In the genomic region with DNA sequence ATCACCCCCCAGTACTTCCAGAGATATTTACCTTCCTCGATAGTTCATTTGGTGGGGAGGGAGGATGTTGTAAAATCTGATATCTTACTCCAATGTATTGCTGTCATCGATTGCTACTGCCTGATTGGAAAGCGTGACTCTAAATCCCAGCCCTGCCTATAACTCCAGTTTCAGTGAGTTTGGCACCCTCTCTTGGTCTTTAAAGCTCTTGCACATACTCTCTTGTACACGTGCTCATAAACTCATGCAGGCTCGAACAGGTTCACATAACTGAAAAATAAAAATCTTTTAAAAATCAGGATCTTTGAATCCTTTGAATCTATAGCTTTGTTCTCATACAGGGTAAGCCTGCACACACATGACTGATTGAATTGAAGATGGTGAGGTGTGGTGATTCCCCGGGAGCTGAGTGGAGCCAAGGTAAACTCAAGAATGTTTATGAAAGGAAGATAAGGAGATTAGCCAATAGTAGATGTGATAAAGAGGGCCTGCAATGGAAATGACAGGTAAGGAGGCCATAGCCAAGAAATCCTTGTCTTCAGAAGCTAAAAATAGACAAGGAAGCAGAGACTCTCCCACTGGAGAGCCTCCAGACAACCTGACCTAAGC, we compare ENCODE assay signal across 33 mouse cellular contexts. TPM values are rescaled to one million over a fixed set of nuclear protein-coding genes. Genes with fewer than 3 reads are reported as not detected.
DNase-seq lines count a peak whose midpoint lies in the region; ATAC-seq and TF ChIP-seq lines count a peak whose summit lies in the region.
"Had no signal": no experiment of that assay in that cellular context is flagged by ENCODE, and none has a peak within 500 bp of the region (broad histone marks: within the 10 kb centered on the region; RNA-seq: fewer than 3 reads in every experiment).

No protein-coding gene starts in this region.

- ATAC-seq in limb, embryonic 14.5 days (ENCODE audit: low FRiP score, low read depth): no peak
- peak; percentile 89 for ATAC-seq in intestine, embryonic 15.5 days
- ATAC-seq in stomach, embryonic 16.5 days (ENCODE audit: insufficient read depth, low FRiP score): peak; percentile 62
- no peak for ATAC-seq in inflammation-experienced regulatory T-cells, adult 6 months
- ATAC-seq: CD4-positive, CD25-positive, alpha-beta regulatory T cell, adult 4 months; hindbrain, embryonic 16.5 days; midbrain, embryonic 13.5 days had no signal

- DNase-seq in limb, embryonic 14.5 days (ENCODE audit: low spot score): peak; percentile 5
- DNase-seq in limb, embryonic 10.5 days (ENCODE audit: low spot score): no peak
- peak; percentile 37 for DNase-seq in NIH3T3 (ENCODE audit: low read depth)
- DNase-seq in lung, postnatal 25 days (ENCODE audit: low spot score): no peak
- DNase-seq: adrenal gland, postnatal 14 days; cerebellum, adult 11-12 months; cerebellum, adult 9-11 months; embryo, embryonic 11 days; gastrocnemius, postnatal 14 days; heart, postnatal 14 days; kidney, adult 2 months; kidney, postnatal 36 days; left cerebral cortex, postnatal 4 days; liver; lung, postnatal 4 days; spleen, adult 18-20 months; thymus, postnatal 25 days had no signal

- no peaks in the 10 kb centered on the region for H3K4me1 ChIP-seq in limb, embryonic 14.5 days (ENCODE audit: control insufficient read depth, insufficient read depth, low read length)
- no peaks in the 10 kb centered on the region for H3K4me1 ChIP-seq in limb, embryonic 10.5 days
- no peaks in the 10 kb centered on the region for H3K4me1 ChIP-seq in intestine, embryonic 15.5 days (replicated peaks)
- H3K4me1 ChIP-seq in stomach, embryonic 16.5 days (ENCODE audit: control insufficient read depth, insufficient read depth, low read length): no peaks in the 10 kb centered on the region
- H3K4me1 ChIP-seq: embryonic facial prominence, embryonic 13.5 days; hindbrain, embryonic 10.5 days; liver, embryonic 15.5 days; lung, embryonic 15.5 days; megakaryocyte, embryonic 14.5 days; midbrain, embryonic 13.5 days; neural tube, embryonic 15.5 days had no signal

- no peak overlapping the region for H3K27ac ChIP-seq in limb, embryonic 14.5 days (replicated peaks; ENCODE audit: low read depth, low read length)
- no peak overlapping the region for H3K27ac ChIP-seq in limb, embryonic 10.5 days
- no peak overlapping the region for H3K27ac ChIP-seq in intestine, embryonic 15.5 days
- H3K27ac ChIP-seq in stomach, embryonic 16.5 days (ENCODE audit: low read length): no peak overlapping the region; the same call in 1 of the 2 replicates
- H3K27ac ChIP-seq: embryonic facial prominence, embryonic 13.5 days; hindbrain, embryonic 10.5 days; liver, embryonic 15.5 days; lung, embryonic 15.5 days; midbrain, embryonic 13.5 days; neural tube, embryonic 15.5 days had no signal

- WGBS in limb, embryonic 14.5 days: 70% methylated on average over 6 of the region's 6 CpGs
- 88% methylated on average over 6 of the region's 6 CpGs for WGBS in limb, embryonic 10.5 days
- 53% methylated on average over 6 of the region's 6 CpGs for WGBS in intestine, embryonic 15.5 days
- 55% methylated on average over 6 of the region's 6 CpGs for WGBS in stomach, embryonic 16.5 days

- no peak for TF ChIP-seq POLR2A in limb, embryonic 14.5 days (IDR thresholded peaks at IDR 0.05; ENCODE audit: borderline replicate concordance, extremely low read depth, insufficient read depth, insufficient read length)

- H3K9ac ChIP-seq in limb, embryonic 14.5 days (ENCODE audit: low read depth, low read length, severe bottlenecking): no peak overlapping the region
- no peak overlapping the region for H3K9ac ChIP-seq in intestine, embryonic 15.5 days
- no peak overlapping the region for H3K9ac ChIP-seq in stomach, embryonic 16.5 days (ENCODE audit: low read length)
- H3K9ac ChIP-seq: embryonic facial prominence, embryonic 13.5 days; liver, embryonic 15.5 days; lung, embryonic 15.5 days; midbrain, embryonic 13.5 days; neural tube, embryonic 15.5 days had no signal

- no peak overlapping the region for H3K4me3 ChIP-seq in limb, embryonic 14.5 days (replicated peaks; ENCODE audit: low read length)
- no peak overlapping the region for H3K4me3 ChIP-seq in limb, embryonic 10.5 days
- no peak overlapping the region for H3K4me3 ChIP-seq in intestine, embryonic 15.5 days (replicated peaks)
- no peak overlapping the region for H3K4me3 ChIP-seq in stomach, embryonic 16.5 days (replicated peaks; ENCODE audit: low read length)
- H3K4me3 ChIP-seq: embryonic facial prominence, embryonic 13.5 days; erythroblast, embryonic 14.5 days; hindbrain, embryonic 10.5 days; liver, embryonic 15.5 days; lung, embryonic 15.5 days; megakaryocyte, embryonic 14.5 days; midbrain, embryonic 13.5 days; neural tube, embryonic 15.5 days had no signal

- H3K36me3 ChIP-seq in limb, embryonic 14.5 days (ENCODE audit: control insufficient read depth, insufficient read depth, low read length): no peaks in the 10 kb centered on the region
- H3K36me3 ChIP-seq in limb, embryonic 10.5 days: no peaks in the 10 kb centered on the region
- no peaks in the 10 kb centered on the region for H3K36me3 ChIP-seq in intestine, embryonic 15.5 days
- H3K36me3 ChIP-seq in stomach, embryonic 16.5 days (ENCODE audit: control insufficient read depth, insufficient read depth, low read length): no peaks in the 10 kb centered on the region
- H3K36me3 ChIP-seq: embryonic facial prominence, embryonic 13.5 days; hindbrain, embryonic 10.5 days; liver, embryonic 15.5 days; lung, embryonic 15.5 days; midbrain, embryonic 13.5 days; neural tube, embryonic 15.5 days had no signal

- H3K4me2 ChIP-seq in limb, embryonic 14.5 days (replicated peaks; ENCODE audit: low read depth, low read length, severe bottlenecking): no peak overlapping the region
- no peak overlapping the region for H3K4me2 ChIP-seq in intestine, embryonic 15.5 days (replicated peaks)
- H3K4me2 ChIP-seq in stomach, embryonic 16.5 days (ENCODE audit: low read depth, low read length): no peak overlapping the region
- H3K4me2 ChIP-seq: embryonic facial prominence, embryonic 13.5 days; liver, embryonic 15.5 days; lung, embryonic 15.5 days; midbrain, embryonic 13.5 days; neural tube, embryonic 15.5 days had no signal

- no peaks in the 10 kb centered on the region for H3K9me3 ChIP-seq in limb, embryonic 14.5 days (ENCODE audit: control insufficient read depth, low read length)
- no peaks in the 10 kb centered on the region for H3K9me3 ChIP-seq in limb, embryonic 10.5 days (replicated peaks)
- H3K9me3 ChIP-seq in intestine, embryonic 15.5 days: no peaks in the 10 kb centered on the region
- H3K9me3 ChIP-seq in stomach, embryonic 16.5 days (replicated peaks; ENCODE audit: control insufficient read depth, low read length): no peaks in the 10 kb centered on the region
- H3K9me3 ChIP-seq: embryonic facial prominence, embryonic 13.5 days; hindbrain, embryonic 10.5 days; liver, embryonic 15.5 days; lung, embryonic 15.5 days; midbrain, embryonic 13.5 days; neural tube, embryonic 15.5 days had no signal

- H3K27me3 ChIP-seq in limb, embryonic 14.5 days (ENCODE audit: control insufficient read depth, insufficient read depth, low read length): no peaks in the 10 kb centered on the region
- H3K27me3 ChIP-seq in limb, embryonic 10.5 days (ENCODE audit: low read depth, poor library complexity, severe bottlenecking): no peaks in the 10 kb centered on the region
- H3K27me3 ChIP-seq in intestine, embryonic 15.5 days (replicated peaks): no peaks in the 10 kb centered on the region
- no peaks in the 10 kb centered on the region for H3K27me3 ChIP-seq in stomach, embryonic 16.5 days (ENCODE audit: control insufficient read depth, insufficient read depth, low read length)
- H3K27me3 ChIP-seq: embryonic facial prominence, embryonic 13.5 days; liver, embryonic 15.5 days; lung, embryonic 15.5 days; midbrain, embryonic 13.5 days; neural tube, embryonic 15.5 days had no signal

RNA-seq across cellular contexts. Expression of gene Ccdc54, which starts 31.7 kb away (rescaled TPM):
- polyA plus RNA-seq in limb, embryonic 14.5 days (2012; rRNA removed): not detected in 2 replicates
- not detected in 2 replicates for polyA plus RNA-seq in limb, embryonic 14.5 days (2014; fragmentation: Nextera tagmentation; extraction: Ambion mirVana)
- polyA plus RNA-seq in limb, embryonic 10.5 days (2016; fragmentation: Nextera tagmentation; extraction: Ambion mirVana): not detected in 2 replicates
- not detected in 2 replicates for polyA plus RNA-seq in intestine, embryonic 15.5 days (2015; fragmentation: Nextera tagmentation; extraction: Ambion mirVana)
- not detected in 2 replicates for polyA plus RNA-seq in stomach, embryonic 16.5 days (2015; fragmentation: Nextera tagmentation; extraction: Ambion mirVana)
- not detected for polyA plus RNA-seq in inflammation-experienced regulatory T-cells, adult 6 months (2017; shearing (Covaris generic))
- polyA plus RNA-seq: CD4-positive, CD25-positive, alpha-beta regulatory T cell, adult 4 months; embryonic facial prominence, embryonic 13.5 days; erythroblast, embryonic 14.5 days; forebrain, embryonic 11.5 days; heart, embryonic 14.5 days; hindbrain, embryonic 10.5 days; hindbrain, embryonic 16.5 days; kidney, adult 2 months; kidney, embryonic 16.5 days; liver, embryonic 15.5 days; lung, embryonic 15.5 days; midbrain, embryonic 13.5 days; neural tube, embryonic 15.5 days had no signal

Comparison
In these comparisons a context has a peak if more than half of its experiments do, and no peak if none do; other contexts are left out.
1. DNase-seq: peak in limb, embryonic 14.5 days (single experiment) and NIH3T3 (single experiment); none in limb, embryonic 10.5 days (single experiment) and lung, postnatal 25 days (single experiment).
2. ATAC-seq: peak in intestine, embryonic 15.5 days (single experiment) and stomach, embryonic 16.5 days (single experiment); none in limb, embryonic 14.5 days (single experiment) and inflammation-experienced regulatory T-cells, adult 6 months (single experiment).